Mouse (Mus musculus) heart, postnatal 25 days (tissue): ENCODE results near the gene Cyp1b1. TPM values are rescaled to one million over a fixed set of nuclear protein-coding genes. Genes with fewer than 3 reads are reported as not detected.

Experiments used
- DNase-seq: peaks from one replicate; pipeline ENCODE4 v3.0.0; 2022; ENCODE audit warnings: low spot score
- intact Hi-C: fragments of 180-260 bp; cut with DNase I; formaldehyde crosslinking; loops from one replicate; pipeline ENCODE4 v1.15.1; 2025
- total RNA-seq, 2 experiments: library from RNA; stranded (reverse); gene quantifications; 2 replicates each; pipeline ENCODE4 v1.2.3; 2021

Gene Cyp1b1
- total RNA-seq, 2 experiments from 2014 or later, result 3.2 to 3.4 TPM

DNA sequence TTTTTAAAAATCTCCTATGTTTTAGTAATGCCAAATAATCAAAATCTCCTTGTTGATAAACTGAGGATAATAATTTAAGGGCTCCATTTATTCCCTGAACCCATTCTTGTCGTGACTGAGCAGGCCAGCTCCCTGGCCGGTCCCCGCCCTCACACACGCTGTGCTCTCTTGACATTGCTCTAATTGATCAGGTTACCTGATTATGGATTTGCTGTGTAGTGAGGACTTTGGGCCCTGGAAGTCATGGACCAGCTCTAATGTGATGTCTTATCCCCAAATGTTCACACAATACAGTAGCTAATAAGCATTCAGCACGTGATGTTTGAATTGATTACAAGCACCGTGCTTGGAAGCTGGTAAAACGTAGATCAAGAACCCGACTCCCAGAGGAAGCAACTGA is 56.0 kb downstream of the Cyp1b1 start:
- DNase-seq, result no peak
- intact Hi-C loops, result no loop called here

GRCm38 (mm10) chr17:79658452-79658851 is 56.4 kb downstream of the Cyp1b1 start:
- intact Hi-C loops, result no loop called here
- no peak for DNase-seq

DNA sequence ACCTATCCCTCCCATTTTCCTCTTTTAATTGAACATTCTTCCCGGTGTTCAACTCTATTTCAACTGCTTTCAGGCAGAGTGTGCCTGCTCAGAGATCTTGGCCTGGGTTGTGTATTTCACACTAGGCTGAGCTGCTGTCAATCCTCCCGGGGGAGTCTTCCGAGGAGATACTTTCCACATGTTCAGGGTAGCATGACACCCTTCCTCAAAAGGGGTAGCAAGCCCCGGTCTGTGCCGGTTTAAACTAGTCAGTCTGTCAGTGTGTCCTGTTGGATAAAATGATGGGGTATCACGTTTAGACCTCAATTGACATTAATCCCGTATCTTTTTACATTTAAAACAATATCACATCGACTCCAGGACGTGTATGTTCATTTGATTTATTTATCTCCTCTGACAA is 57.1 kb downstream of the Cyp1b1 start:
- intact Hi-C loops, result no loop called here
- DNase-seq, result no peak

GRCm38 (mm10) chr17:79654187-79654586 is 60.7 kb downstream of the Cyp1b1 start:
- DNase-seq, result no peak
- intact Hi-C loops, result no loop called here

GRCm38 (mm10) chr17:79653171-79653570 is 61.7 kb downstream of the Cyp1b1 start:
- DNase-seq, result no peak
- intact Hi-C loops, result no loop called here

Other genes starting within 250 kb of the Cyp1b1 start
- gene Rmdn2, start 103.2 kb downstream of the Cyp1b1 start, total RNA-seq, result 10 to 100 TPM; 11.6 to 12.0 TPM
- 10 to 100 TPM; 27.8 to 34.0 TPM for gene Atl2, start 181.1 kb upstream of the Cyp1b1 start, total RNA-seq